Mouse (Mus musculus) inflammation-experienced regulatory T-cells, adult 6 months (primary cell): ENCODE data around the gene Slc35e1. TPM values are rescaled to one million over a fixed set of nuclear protein-coding genes. Genes with fewer than 3 reads are reported as not detected.
A peak's percentile ranks its signal among the peaks of the same experiment; 100 is the strongest.

Experiments used
- ATAC-seq: one replicate; pipeline ENCODE4 v1.8.0; 2017
- polyA plus RNA-seq, 3 experiments: library from polyadenylated mRNA; unstranded; fragments of 100-300 nt; shearing (Covaris generic); gene quantifications; one replicate each; pipeline ENCODE4 v1.2.1; 2017

Gene Slc35e1
- 1 to 10 TPM; 6.7 to 8.4 (median 7.7) TPM for polyA plus RNA-seq

DNA sequence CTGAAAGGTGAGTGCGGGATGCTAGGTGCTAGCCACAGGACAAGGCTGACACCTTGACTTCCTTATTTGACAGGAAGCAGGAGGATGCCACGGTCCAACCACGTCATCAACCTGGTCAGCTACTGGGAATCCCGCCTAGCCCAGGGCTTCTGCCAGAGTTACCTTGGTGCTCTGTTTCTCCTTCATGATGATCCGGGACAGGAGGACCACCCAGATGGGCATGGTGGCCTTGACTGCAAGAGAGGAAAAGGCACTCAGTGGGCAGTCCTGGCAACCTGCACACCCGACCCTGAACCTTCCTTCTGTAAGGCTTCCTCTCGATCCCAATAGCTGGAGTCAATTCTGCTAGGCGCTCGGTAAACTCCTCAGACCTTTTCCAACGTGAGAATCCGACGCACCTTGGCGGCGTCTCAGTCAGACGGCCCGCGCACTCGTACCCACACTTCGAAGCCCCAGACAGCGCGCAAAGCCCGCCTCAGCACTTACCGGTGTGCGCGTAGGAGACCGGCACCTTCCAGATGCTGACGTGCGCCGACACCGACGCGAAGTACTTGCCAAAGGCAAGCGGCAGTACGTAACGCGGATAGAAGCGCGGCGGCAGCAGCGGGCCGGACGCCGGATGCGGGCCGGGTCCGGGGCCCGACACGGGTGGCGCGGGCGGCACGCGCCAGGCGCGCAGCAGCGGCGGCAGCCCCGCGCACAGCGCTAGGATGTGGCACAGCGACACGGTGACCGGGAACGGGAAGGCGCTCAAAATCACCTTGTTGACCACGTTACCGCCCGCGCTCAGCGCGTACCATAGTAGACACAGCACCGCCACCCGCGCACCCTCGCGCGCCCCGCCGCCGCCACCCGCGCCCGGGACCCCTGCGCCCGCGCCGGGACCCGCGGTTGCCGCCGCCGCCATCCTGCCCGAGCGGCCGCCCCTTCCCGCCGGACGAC is at the start of gene Slc35e1:
Gene Slc35e1, minus strand, starts transcription at position 935 of the 942 bp plus-strand sequence.
- ATAC-seq = peak; percentile 30

DNA sequence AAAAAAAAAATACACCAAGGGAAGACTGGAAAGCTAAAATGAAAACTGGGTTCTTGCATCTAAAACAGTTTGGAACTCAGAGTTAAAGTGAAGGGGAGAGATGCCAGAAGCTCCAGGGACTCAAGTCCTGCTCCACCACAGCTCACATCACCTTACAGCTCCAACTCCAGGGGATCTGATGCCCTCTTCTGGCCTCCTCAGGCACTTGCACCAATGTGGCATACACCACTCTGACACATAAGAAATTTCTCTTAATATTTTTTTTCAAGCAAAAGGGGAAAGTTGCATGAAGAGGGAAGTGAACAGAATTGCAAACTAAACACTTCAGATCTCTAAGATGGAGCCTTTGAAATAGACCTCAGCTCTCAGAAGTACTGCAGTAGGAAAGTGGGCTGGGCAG is 46.8 kb upstream of the Slc35e1 start:
- no peak for ATAC-seq

DNA sequence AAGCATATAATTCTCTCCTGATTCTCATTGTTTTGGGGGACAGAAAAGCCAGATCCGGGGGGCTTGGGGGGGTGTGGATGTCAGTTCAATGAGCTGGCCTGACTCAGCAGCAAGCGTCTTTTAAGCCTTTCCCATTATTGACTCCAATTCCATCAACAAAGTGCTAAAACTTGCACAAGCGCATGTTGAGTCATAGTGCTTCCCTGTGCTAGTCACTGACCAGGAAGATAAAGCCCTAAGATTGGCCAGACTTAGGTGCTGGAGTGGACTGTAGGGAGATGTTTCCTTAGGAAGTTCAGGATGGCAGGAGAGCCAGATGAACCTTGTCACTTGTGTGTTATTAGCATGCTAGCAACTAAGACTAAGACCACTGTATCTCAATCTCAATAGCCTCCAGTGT is 42.5 kb upstream of the Slc35e1 start:
- no peak for ATAC-seq

DNA sequence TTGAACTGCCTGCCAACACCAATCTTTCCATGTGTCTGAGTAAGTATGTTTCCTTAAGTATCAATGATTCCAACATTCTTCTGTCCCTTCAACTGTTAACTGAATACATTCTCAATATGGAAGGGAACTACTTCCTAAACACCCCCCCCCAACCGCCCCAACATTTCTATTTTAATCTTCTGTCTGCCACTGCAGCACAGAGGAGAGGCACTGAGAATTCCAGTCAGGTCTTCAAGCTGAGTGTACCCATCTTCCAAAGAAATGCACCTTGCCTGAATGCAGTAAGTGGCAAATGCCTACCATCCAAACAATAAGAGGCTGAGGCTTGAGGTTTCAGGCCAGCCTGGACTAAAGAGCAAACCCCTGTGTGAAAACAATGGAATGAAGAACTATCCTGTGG is 39.7 kb upstream of the Slc35e1 start:
- no peak for ATAC-seq

DNA sequence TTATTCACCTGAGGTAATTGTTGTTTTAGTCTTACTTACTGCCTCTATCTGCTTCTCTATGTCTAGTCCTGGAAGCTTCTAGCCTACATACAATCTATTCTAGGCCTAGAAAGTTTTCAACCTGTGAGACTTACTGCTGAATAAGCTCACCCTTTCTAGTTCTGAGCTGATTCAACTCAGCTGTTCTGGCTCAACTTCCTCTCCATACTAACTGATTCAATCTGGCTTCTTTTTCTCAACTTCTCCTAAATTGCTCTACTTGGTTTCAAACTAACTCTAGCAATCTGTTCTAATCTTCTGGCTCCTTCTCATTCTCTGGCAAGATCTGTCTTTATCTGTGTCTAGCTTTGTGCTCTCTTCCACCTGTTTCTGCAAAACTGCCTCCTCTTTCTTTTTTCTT is 29.5 kb upstream of the Slc35e1 start:
- no peak for ATAC-seq

DNA sequence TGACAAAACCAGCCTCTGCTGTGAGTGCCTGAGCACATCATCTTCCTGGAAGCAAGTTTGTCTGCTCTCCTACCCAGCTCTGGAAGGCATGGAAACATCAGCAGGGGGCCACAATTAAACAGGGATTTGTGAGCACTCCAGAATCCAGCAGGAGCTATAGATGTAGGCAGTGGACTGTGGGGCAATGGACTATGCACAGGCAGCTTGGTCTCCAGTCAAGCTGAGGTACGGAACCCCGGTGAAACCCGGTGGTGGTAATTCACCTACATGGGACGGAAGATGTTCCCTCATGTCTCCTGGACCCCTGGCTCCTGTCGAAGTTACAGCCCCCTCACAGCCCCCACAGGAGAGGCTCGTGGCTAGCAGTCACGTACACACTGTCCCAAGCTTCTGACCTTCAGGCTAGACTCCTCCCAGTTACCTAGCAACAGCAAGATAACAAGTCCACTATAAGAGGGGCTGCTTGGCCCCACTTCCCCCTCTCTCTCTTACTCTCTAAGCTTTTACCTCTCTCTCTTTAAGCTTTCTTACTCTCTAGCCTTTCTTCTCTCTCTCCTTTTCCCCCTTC is 25.1 kb upstream of the Slc35e1 start:
- no peak for ATAC-seq

DNA sequence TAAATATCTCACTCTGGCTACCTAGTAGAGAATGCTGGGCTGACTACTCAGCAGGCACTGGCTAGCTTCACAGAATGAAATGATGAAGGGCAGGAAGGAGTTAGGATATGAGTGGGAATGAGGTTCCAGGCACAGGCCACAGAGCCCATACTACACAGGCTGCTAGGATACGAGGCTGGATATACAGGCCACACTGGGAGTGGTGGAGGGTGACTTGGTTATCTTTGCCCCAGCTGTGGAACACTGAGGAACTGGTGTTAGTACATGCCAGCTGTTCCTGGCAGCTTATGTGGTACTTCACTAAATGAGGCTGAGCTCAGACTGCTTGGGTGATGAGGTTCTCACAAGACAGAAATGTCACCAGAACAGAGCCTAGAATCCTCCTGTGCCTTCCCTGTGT is 20.7 kb upstream of the Slc35e1 start:
- ATAC-seq = no peak

DNA sequence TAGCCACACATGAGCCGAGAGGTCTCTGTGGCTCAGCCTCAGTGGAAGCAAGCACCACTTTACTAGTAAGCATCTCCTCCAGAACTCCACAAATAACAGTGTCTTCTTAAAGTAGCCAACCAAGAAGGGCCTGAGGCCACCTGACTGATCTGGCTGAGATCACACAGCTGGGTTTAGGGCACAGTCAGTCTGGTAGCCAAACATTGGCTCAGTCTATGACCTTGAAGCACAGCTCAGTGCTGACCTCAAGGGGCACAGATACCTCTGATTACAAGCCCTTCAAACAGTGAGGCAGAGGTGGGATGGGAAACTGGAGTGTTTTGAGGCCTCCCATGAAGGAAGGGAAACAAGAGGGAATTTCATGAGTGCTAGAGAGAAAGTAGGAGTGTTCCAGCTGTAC is 20.2 kb upstream of the Slc35e1 start:
- no peak for ATAC-seq

DNA sequence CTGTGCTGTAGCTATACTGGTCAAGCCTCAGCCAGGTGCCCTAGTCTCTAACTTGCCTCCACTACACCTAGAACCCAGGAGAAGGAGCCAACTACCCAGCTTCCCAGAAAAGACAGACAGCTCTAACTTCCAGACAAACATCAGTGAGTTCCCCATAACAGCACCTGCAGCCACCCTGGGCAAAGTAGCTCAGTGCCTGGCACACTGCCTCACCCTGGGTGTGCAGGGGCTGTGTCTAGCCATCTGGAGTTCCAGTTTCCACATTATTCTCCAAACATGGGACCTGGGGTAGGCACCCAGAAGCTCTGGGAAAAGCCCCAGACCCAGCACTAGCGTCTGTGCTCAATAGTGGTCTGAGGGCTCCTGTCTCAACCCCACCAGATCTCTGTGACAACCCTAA is 15.1 kb upstream of the Slc35e1 start:
- ATAC-seq = no peak

DNA sequence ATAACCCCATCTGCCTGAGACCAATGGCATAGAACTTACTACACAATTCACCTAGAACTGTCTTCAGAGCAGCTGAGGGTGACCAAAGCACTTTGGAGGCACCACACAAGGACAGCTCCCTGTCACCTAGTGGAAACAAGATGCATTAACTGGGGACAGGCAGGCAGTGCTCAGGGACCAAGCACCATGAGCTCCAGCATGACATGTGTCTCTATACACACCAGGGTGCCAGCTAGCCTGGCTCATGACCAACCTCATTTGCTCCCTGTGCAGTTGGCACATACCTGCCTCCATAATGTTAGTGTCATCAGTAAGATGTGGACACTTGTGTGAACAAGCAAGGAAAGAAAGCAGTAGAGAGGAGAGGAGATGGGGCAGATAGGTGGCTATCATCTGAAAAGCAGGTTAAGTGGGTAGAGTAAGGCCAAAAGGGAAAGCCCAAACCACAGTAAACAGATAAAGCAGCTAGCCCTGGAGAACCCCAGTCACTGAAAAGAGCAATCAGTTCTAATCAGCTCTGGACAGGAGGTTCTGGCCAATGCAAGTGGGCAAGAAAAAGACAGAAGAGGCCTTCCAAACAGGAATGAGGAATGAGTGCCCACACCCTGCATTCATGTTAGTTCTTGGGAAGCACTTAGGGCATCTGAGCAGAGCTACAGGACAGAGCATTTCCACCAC is 12.4 kb upstream of the Slc35e1 start:
- no peak for ATAC-seq

DNA sequence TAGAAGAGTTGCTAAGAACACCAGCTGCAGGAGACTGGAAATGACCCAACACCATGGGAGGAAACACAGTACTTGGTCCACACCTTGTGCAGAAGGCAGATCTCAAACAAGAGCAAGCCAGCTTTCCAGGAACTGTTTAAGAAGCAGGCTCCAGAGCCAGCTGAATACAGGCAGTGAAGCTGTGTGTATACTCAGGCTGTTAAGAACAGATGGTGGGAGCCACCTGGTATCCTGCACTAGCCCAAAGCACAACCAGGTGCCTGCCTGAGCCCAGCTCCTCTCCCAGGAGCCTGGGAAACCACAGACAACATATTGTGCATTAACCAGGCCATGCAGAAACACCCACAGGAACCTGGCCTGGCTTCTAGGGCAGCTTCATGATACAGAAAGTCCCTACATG is 11.7 kb upstream of the Slc35e1 start:
- ATAC-seq = no peak

DNA sequence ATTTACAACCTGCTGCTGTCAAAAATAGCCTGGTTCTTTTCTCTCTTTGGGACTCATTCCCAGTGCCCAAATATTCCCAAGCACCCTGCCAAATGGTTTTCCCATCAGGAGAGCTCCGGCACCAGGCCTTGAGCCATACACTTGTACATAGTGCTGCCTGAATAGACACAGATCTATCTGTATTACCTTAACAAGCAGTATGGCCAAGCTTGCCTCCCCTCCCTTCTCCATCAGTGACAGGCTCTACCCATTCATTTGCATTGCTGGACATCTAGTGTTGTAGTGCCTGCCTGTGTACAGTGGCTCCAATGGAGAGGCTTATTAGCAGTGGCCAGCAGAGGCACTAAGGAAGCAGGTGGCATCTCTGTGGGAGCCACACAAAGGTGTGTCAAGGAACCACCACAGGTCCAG is 8.1 kb upstream of the Slc35e1 start:
- no peak for ATAC-seq

DNA sequence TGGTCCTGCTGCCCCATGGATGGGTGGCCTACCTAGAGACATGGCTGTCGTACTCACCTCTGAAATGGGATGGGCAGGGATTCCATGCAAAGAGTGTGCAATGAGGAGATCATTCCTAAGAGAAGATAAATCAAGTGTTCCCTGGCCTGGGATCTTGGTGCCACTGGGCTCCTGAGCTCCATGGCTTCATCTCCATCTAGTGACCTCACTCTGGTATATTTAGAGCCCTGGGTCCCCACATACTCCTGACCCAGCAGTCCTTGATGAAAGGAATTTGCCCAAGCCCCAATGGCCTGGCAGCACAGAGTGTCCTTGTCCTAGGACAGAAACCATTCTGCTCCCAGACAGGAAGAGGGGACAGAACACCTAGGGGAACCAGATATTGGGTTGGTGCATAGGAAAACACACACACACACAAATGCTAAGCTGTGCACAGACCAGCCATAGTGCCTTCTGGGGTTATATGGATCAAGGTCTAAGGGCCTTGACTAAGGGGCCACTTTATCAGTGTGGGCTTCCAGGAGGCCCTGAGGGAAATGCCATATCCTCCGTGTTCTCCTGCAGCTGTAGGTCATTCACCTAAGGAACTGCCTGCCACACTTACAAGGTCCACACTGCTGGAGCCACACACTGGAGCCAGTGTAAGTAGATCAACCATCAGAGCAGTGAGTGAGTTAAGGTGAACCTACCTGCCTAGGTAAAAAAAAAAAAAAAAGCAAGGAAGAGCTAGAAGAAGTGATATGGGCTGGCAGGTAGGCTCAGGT is 7.3 kb upstream of the Slc35e1 start:
- no peak for ATAC-seq

DNA sequence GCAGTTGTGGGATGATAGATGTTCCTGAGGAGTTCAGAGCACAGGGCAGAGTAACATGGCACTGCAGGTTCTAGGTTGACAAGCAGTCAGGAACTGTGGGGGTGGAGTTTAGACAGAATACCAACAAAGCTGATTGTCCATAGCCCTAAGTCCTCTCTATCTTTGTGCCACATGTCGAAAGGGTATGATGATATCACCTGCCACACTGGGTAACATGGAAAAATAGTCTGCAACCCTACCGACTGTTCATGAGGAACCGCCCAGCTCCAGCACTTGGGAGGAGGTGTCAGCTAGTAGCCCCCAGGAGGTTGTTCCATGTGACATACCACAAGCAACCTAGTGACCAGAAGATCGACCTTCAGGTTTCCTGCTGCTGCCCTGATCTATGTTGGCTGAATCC is 6.1 kb upstream of the Slc35e1 start:
- no peak for ATAC-seq

DNA sequence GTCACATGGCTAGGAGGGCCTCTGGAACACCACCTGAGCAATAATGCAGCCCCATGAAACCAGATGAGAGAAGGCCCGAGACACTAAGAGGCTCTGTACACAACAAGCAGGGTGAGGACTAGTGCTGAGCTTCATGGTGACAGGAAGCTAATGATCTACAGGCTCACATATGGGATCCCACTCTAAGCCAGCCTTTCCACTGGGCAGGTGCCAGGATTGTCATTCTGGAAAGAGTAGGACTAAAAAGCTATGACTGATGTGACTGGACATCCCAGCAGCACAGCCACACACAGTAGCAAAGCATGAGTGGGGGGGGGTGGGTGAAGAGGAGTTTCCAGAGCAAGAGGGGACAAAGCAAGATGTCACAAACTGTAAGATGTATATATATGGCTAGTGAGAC is 5.5 kb upstream of the Slc35e1 start:
- no peak for ATAC-seq

DNA sequence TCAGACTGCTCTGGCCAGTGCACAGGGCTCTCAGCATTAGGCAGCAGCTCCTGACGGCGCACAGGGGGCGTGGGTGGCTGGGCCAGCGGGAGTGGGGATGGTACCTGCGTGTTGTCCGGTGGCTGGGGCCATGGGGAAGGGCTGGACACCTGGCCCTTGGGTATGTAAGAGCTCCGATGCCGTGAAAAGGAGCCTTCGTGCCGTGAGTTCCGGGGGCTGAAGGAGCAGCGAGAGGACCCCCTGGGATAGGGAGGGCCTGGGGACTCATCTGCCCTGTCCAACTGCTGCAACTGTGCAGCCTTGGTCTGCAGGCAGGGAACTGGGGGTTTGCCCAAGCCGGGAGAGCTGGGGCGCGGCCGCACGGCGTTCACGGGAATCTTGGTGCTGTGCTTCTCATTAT is 3.8 kb upstream of the Slc35e1 start:
- no peak for ATAC-seq

DNA sequence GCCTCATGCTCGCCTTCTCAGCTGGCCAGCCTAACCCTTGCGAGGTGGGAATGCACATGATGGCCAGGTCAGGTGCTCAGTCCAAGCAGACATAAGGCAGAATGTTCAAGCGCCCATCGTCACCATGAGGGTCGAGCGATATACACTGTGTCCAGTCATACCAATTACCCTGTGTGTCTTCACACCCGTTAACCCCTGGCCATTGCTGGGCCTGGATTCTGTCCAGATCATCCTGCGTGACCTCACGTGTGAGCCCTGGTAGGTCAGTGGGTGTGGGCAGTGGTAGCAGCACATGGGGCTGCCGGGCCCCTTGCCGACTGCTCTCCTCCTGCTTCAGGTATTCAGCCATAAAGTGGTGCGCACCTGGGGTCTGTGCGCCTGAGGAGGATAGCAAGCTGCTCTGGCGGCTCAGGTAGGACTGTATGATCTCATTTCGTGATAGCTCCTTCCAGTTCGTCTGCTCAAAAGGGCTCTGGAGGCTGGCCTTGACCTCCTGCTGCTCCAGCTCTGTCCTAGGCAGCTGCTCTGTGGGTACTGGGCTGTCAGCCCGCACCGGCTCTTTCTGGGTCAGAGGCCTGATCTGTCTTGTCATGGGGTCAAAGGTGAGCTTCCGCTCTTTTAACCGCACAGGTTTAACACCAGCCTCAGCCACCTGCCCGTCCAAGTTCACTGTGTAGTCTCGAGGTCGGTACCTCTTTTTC is 3.1 kb upstream of the Slc35e1 start:
- no peak for ATAC-seq

DNA sequence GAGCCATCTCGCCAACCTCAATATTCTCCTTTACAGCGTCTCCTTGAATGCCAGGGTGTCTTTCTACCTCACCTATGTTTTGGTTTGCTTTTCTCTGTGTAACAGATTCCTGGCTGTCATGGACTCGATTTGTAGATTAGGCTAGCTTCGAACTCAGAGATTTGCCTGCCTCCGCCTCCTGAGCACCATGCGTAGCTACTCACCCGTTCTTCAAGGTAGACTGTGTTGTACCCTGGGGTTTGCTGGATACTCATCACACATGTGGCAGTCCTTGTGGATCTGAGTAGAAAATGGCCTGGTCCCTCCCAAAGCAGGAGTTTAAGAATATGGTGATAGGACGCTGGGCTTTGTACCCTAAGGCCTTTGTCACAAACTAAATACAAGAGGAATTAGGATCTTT is 967 bp upstream of the Slc35e1 start:
- no peak for ATAC-seq

DNA sequence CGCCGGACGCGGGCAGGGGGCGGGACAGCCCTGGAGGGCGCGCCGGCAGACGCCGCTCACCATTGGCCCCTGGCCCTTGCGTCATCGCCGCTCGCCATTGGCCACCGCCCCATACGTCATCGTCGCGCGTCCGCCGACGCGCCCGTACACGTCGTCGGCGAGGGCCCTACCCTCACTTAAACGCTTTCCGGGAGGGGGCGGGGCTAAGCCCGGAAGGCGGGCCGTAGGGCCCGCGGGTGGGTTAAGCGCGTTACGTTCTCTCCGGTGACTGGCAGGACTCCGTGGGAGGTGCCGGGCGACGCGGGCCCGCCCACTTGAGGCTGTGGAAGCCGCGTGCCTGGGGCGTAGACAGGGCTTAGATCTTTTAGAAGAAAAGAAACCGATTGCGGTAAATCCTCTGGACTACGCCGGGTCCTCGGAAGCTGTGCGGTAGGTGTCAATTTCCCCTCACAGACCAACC is 238 bp upstream of the Slc35e1 start:
- peak; percentile 87 for ATAC-seq

DNA sequence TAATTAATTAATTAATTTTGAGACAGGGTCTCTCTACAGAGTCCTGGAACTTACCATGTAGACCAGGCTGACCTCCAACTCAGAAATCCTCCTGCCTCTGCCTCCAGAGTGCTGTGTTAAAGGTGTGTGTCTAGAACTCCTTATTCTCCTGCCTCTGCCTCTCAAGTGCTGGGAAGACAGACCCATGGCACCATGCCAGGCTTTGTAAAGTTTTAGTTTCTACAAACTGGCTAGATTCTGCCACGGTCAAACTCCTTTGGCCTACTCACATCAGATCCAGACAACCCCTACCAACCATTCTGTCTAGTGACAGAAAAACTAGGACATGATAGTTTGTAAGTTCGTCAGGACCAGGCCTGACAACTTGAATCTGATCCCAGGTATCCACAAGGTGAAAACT is 1.4 kb downstream of the Slc35e1 start:
- ATAC-seq = no peak

DNA sequence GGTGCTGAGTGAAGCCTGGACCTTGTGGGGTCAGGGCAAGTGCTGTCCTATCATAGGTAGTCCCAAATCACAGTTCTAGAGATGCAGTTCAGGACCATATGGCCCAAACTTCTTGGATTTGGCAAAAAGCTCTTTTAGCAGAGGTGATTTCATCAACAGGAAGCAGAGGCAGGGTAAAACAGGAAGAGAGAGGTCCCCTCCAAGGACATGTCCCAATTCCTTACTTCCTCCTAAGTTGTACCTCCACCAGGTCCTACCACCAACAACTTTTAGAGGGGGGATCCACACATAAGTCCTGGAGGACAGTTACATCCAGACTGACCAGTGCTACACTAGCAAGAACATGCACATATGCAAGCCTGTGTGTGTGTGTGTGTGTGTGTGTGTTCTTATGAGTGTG is 5.4 kb downstream of the Slc35e1 start:
- ATAC-seq = no peak
